Mouse (Mus musculus): ENCODE measurements around the gene Ms4a6c. TPM values are rescaled to one million over a fixed set of nuclear protein-coding genes. Genes with fewer than 3 reads are reported as not detected.

The Ms4a6c gene
- polyA plus RNA-seq (2012; rRNA removed): 4.0 and 4.7 TPM in 2 replicates

DNA sequence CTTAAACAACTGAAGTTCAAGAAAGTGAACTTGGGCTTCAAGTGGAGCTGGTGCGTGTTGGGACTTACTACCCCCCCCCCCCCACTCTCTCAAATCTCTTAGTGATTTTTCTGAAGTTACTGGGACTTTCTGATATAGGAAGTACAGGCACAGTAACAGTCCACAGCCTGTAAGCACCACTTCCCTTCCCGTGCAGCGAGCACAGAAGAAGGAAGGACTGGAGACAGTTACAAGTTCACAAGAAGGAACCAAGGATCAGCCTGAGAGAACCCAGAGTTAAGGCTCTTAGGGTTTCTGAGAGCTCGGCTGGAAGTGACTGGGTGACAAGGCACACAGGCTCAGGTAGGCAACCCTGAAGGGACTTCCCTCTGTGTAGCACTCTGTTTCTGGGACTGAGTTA is at the start of gene Ms4a6c:
Gene Ms4a6c, plus strand, starts transcription at position 152 of the 400 bp plus-strand sequence.

DNA sequence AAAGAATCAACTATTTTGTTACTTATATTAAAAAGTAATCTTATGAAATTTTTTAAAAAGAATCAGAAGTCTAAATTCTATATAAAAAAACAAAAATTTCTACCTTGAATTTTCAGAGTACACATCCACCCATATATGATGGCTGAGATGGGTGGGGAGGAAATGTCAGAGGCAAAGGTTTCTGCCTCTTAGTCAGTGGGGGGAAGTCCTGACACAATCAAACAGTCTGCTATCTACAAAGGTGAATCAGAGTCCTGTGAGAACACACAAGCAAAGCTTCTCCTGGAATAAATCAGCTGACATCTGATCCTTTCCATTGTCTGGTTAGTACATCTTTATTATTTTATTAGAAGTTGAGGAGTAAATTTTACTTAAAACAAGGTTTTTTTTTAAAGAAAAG is 25.8 kb upstream of the Ms4a6c start, which contains the start of gene Ms4a4b:
Gene Ms4a4b, plus strand, starts transcription at position 216 of the 400 bp plus-strand sequence.

DNA sequence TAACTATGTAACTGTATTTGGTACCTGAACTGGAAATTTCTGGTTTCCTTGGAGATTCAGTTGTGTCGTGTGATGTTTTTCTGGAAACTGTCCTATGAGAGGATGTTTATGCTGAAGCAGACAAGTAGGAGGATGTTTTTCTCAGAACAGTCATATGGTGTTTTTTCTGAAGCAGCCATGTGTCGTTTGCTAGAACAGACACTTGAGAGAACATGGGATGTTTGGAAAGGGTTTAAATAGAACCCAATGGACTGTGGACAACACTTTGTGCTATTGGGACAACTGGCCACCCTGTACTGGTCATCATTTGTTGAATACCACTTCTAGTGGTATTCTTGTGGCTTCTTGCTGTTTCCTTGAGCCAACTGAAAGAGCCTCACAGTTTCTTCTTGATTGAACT is 16.6 kb downstream of the Ms4a6c start, which contains the start of gene Gm8369:
Gene Gm8369, plus strand, starts transcription at position 193 of the 400 bp plus-strand sequence.

DNA sequence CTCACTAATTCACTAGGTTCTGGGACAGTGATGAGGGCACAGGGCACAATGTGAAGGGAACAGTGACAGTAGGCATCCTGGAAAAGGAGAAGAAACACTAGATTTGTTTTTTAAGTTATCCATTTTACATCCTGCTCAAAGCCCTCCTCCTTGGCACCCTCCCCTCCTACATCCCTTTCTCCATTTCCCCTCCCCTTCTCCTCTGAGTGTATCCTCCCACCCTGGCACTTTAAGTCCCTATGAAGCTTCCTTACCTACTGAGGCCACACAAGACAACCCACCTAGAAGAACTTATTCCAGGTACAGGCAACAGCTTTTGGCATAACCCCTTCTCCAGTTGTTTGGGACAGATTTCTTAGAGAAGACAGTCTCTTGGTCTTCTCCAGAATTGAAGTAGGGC is 47.1 kb downstream of the Ms4a6c start, which contains the start of gene Ms4a6b:
Gene Ms4a6b, plus strand, starts transcription at position 267 of the 400 bp plus-strand sequence.

Other genes with a start within 250 kb of the Ms4a6c start
- gene Ms4a12, start 236.9 kb upstream of the Ms4a6c start, polyA plus RNA-seq (2012; rRNA removed): not detected in 2 replicates
- not detected in 2 replicates for gene Ms4a1, start 203.1 kb upstream of the Ms4a6c start, polyA plus RNA-seq (2012; rRNA removed)
- gene Ms4a5, start 185.5 kb upstream of the Ms4a6c start, polyA plus RNA-seq (2012; rRNA removed): not detected in 2 replicates
- 0.16 TPM in 2 replicates for gene Ms4a14, start 154.9 kb upstream of the Ms4a6c start, polyA plus RNA-seq (2012; rRNA removed)
- gene Ms4a7, start 133.2 kb upstream of the Ms4a6c start, polyA plus RNA-seq (2012; rRNA removed): 1.6 and 2.2 TPM in 2 replicates
- 0.41 TPM in 2 replicates for gene Ms4a4a, start 93.8 kb upstream of the Ms4a6c start, polyA plus RNA-seq (2012; rRNA removed)
- gene Ms4a4c, start 64.6 kb upstream of the Ms4a6c start, polyA plus RNA-seq (2012; rRNA removed): 0.47 and 0.85 TPM in 2 replicates
- gene Ms4a4b, start 25.8 kb upstream of the Ms4a6c start, polyA plus RNA-seq (2012; rRNA removed): 0.14 TPM in 2 replicates
- 0.09 and 0.10 TPM in 2 replicates for gene Gm8369, start 16.6 kb downstream of the Ms4a6c start, polyA plus RNA-seq (2012; rRNA removed)
- gene Ms4a6b, start 47.1 kb downstream of the Ms4a6c start, polyA plus RNA-seq (2012; rRNA removed): 3.5 and 3.6 TPM in 2 replicates
- gene Ms4a4d, start 67.4 kb downstream of the Ms4a6c start, polyA plus RNA-seq (2012; rRNA removed): 0.06 and 0.20 TPM in 2 replicates
- gene Ms4a6d, start 135.5 kb downstream of the Ms4a6c start, polyA plus RNA-seq (2012; rRNA removed): 3.3 and 4.4 TPM in 2 replicates
- gene Ms4a2, start 154.4 kb downstream of the Ms4a6c start, polyA plus RNA-seq (2012; rRNA removed): 0.05 and 0.15 TPM in 2 replicates
- 0.14 and 0.24 TPM in 2 replicates for gene Ms4a3, start 171.5 kb downstream of the Ms4a6c start, polyA plus RNA-seq (2012; rRNA removed)
- not detected in 2 replicates for gene Oosp2, start 191.2 kb downstream of the Ms4a6c start, polyA plus RNA-seq (2012; rRNA removed)
- gene Oosp1, start 221.8 kb downstream of the Ms4a6c start, polyA plus RNA-seq (2012; rRNA removed): not detected in 2 replicates
- not detected in 2 replicates for gene Oosp3, start 227.7 kb downstream of the Ms4a6c start, polyA plus RNA-seq (2012; rRNA removed)